Mouse (Mus musculus): ENCODE measurements around the gene Zfp706.
A peak's percentile ranks its signal among the peaks of the same experiment; 100 is the strongest.
"Not testable (repeated sequence)": the region's sequence is repeated elsewhere in the genome, so short reads cannot be mapped to it uniquely, and the experiment has no call there.

Zfp706 gene

GRCm38 (mm10) chr15:37008546-37008945 lies 973 bp upstream of the Zfp706 start:
- no peak for DNase-seq (ENCODE audit: low read depth)

GRCm38 (mm10) chr15:37007959-37008419 lies 416 bp upstream of the Zfp706 start:
- no peak for DNase-seq (ENCODE audit: low read depth)

- DNase-seq (ENCODE audit: low read depth), result peak; percentile 79
Observed at GRCm38 (mm10) chr15:37006475-37007164, 953 bp downstream of the Zfp706 start.

- no peak for DNase-seq (ENCODE audit: low read depth)
Observed at GRCm38 (mm10) chr15:37005793-37006474, 1.6 kb downstream of the Zfp706 start.

- no peak for DNase-seq (ENCODE audit: low read depth)
Observed at GRCm38 (mm10) chr15:37004858-37005257, 2.7 kb downstream of the Zfp706 start.

- no peak for DNase-seq (ENCODE audit: low read depth)
Observed at GRCm38 (mm10) chr15:37002276-37002675, 5.3 kb downstream of the Zfp706 start.

- DNase-seq (ENCODE audit: low read depth), result not testable (repeated sequence)
Observed at GRCm38 (mm10) chr15:36999602-37000001, 8.0 kb downstream of the Zfp706 start.

GRCm38 (mm10) chr15:36995166-36995565 lies 12.4 kb downstream of the Zfp706 start:
- DNase-seq (ENCODE audit: low read depth), result no peak

- DNase-seq (ENCODE audit: low read depth), result no peak
Observed at GRCm38 (mm10) chr15:36994665-36995064, 12.9 kb downstream of the Zfp706 start.

- no peak for DNase-seq (ENCODE audit: low read depth)
Observed at GRCm38 (mm10) chr15:36993435-36994178, 14.0 kb downstream of the Zfp706 start.

GRCm38 (mm10) chr15:36991353-36991752 lies 16.2 kb downstream of the Zfp706 start:
- DNase-seq (ENCODE audit: low read depth), result no peak

- no peak for DNase-seq (ENCODE audit: low read depth)
Observed at GRCm38 (mm10) chr15:36989922-36990321, 17.7 kb downstream of the Zfp706 start.

GRCm38 (mm10) chr15:36988718-36989115 lies 18.9 kb downstream of the Zfp706 start:
- DNase-seq (ENCODE audit: low read depth), result no peak

- no peak for DNase-seq (ENCODE audit: low read depth)
Observed at GRCm38 (mm10) chr15:36987976-36988717, 19.4 kb downstream of the Zfp706 start.

GRCm38 (mm10) chr15:36987211-36987877 lies 20.2 kb downstream of the Zfp706 start:
- no peak for DNase-seq (ENCODE audit: low read depth)

- DNase-seq (ENCODE audit: low read depth), result no peak
Observed at GRCm38 (mm10) chr15:36985567-36985925, 22.0 kb downstream of the Zfp706 start.

- DNase-seq (ENCODE audit: low read depth), result no peak
Observed at GRCm38 (mm10) chr15:36984921-36985566, 22.5 kb downstream of the Zfp706 start.

- DNase-seq (ENCODE audit: low read depth), result no peak
Observed at GRCm38 (mm10) chr15:36983455-36983854, 24.1 kb downstream of the Zfp706 start.

- DNase-seq (ENCODE audit: low read depth), result no peak
Observed at GRCm38 (mm10) chr15:36980238-36980637, 27.3 kb downstream of the Zfp706 start.

- DNase-seq (ENCODE audit: low read depth), result no peak
Observed at GRCm38 (mm10) chr15:36979488-36980201, 27.9 kb downstream of the Zfp706 start.

GRCm38 (mm10) chr15:36979159-36979487 lies 28.4 kb downstream of the Zfp706 start:
- DNase-seq (ENCODE audit: low read depth), result no peak

All from 416B (cell line).